Mouse (Mus musculus) lung, postnatal 10 days (tissue): ENCODE results near the gene Ckm.

Experiments
- DNase-seq: peaks from one replicate; pipeline ENCODE4 v3.0.0; 2021

Gene Ckm

DNA sequence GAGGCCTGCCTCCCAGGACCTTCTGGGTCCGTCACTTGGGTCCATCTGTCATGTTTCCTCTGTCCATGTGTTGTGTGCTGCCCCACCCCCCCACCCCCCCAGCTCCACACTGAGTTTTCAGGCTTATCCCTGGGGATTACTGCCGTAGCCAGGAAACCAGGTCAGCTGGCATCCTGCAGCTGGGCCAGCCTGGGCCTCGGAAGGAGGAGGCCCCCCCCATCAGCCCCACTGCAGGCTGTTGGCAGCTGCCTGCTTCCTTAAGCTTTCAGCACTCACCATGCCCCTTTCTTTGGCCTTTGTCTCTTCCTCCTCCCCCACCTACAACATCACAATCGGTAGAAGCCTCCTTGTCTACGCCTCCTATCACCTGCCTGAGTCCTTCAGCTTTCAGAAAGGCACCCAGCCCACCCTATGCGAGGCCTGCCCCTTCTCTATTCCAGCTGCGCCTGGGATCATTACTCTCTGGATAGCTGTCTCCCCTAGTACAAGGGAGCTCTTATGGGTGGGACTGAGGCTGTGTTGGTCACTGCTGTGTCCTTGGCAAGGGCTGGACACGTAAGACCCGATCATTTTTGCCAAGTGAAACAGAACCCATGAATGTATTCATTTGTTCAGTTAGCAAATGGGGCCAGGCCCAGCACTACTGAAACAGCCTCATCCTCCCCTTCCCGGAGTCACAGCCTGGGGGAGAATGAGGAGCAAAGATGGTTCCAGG, 15.7 kb upstream of the Ckm start:
- no peak for DNase-seq

DNA sequence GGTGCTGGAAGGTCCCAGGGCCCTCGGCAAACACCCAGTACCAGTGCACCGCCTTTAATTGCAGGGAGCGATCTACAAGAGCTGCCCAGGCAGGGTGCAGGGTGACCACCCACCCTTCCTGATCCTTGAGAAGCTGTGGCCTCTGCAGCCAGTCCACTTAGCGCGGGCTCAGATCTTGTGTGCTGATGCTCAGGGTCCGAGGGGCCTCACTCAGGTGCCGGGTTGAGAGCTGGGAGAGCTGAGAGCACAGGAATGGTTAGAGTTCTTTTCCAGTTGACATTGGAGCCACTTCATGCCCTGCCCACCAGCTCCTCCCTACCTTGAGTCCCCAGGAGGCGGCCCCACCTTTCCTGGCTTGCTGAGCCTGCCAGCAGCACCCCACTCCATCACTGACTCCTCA, 10.1 kb upstream of the Ckm start:
- no peak for DNase-seq

- DNase-seq = peak; percentile 83
Observed at GRCm38 (mm10) chr7:19399496-19400280, 4.9 kb upstream of the Ckm start.

DNA sequence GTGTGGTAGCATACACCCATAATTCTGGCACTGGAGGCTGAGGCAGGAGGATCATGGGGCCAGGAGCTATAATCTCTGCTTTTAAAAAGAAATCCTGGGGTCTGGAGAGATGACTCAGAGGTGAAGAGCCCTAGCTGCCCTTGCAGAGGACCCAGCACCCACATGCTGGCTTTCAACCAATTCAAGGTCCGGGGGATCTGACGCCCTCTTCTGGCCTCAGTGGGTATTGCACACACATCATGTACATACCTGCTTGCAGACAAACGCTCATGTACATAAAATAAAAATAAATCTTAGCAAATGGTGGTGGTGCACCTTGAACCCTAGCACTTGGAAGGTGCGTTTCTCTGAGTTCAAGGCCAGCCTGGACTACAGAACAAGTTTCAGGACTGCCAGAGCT, 3.6 kb upstream of the Ckm start:
- no peak for DNase-seq

GRCm38 (mm10) chr7:19402535-19403112, 2.0 kb upstream of the Ckm start:
- no peak for DNase-seq

DNA sequence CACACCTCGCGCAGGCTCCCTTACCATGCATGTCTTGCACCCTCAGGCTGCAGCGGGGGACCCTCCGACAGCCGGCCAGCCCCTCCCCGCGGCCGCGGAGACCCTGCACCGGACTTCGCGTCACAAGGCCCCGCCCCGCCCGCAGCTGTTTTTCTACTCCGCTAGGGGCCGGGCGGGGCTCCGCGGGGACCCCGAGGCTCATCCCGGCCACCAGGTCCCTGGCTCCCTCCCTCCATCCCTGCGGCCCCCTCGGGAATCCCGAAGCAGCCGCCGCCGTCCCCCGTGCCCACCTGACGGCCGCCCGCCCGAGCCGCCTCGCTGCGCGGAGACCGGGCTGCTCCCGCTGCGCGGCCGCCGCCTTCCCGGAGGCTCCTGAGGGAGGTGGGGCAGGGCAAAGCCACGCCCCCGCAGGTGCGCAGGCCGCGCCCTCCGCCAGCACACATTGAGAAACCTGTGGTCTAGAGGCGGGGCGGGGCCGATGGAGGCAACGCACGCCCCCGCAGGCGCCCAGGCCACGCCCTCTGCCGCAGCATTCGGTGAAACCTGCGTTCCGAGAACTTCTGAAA, 762 bp upstream of the Ckm start, which contains the start of gene Klc3:
Klc3 (minus strand) TSS at position 374 of the 566 bp plus-strand sequence.
- peak; percentile 79 for DNase-seq

DNA sequence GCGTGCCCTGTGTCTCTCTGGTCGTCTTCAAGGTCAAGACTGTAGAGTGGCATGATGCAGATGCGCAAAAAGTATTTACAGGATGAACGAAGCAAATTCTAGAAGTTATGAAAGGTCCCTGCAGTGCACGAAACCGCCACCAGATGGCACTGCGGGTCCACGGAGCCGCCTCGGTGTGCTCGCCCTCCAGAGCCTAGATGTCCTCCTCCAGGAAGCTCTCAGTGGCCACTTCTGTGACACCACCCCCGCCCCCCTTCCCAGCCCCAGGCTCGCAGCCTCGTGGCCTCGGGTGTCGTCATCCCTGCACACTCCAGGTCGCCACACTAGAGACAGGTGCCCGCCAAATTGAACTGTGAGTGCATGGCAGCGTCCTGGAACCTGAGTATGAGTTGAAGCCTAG, 841 bp downstream of the Ckm start:
- peak; percentile 88 for DNase-seq

- DNase-seq = no peak
Observed at GRCm38 (mm10) chr7:19409753-19410152, 5.2 kb downstream of the Ckm start.

DNA sequence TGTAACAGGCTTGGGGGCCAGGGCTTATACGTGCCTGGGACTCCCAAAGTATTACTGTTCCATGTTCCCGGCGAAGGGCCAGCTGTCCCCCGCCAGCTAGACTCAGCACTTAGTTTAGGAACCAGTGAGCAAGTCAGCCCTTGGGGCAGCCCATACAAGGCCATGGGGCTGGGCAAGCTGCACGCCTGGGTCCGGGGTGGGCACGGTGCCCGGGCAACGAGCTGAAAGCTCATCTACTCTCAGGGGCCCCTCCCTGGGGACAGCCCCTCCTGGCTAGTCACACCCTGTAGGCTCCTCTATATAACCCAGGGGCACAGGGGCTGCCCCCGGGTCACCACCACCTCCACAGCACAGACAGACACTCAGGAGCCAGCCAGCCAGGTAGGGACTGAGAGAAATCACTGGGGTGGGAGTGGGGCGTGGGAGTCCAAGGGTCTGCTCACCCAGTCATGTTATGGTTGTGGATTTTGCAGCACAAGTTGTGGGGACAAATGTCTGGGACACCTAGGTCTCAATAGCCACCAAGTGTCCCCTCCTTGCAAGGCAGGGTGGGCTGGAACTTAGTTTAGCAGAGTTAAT, 6.3 kb downstream of the Ckm start:
- DNase-seq = no peak

- no peak for DNase-seq
Observed at GRCm38 (mm10) chr7:19411783-19412182, 7.2 kb downstream of the Ckm start.

DNA sequence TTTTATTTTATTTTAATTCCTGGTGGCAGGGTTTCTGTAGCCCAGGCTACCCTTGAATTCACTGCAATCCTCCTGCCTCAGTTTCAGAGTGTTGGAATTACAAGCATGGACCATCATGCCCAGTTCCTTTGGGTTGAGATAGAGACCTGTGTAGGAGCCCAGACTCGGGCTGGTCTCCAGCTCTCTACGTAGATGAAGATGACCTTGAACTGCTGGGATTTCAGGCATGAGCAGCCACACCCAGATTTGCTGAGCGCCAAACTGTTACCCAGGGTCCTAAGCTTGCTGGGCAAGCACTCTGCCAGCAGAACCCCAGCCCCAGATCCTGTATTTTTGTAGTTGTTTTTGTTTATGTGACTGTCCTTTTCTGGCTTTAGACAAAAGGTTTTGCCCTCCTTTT, 8.9 kb downstream of the Ckm start:
- no peak for DNase-seq

DNA sequence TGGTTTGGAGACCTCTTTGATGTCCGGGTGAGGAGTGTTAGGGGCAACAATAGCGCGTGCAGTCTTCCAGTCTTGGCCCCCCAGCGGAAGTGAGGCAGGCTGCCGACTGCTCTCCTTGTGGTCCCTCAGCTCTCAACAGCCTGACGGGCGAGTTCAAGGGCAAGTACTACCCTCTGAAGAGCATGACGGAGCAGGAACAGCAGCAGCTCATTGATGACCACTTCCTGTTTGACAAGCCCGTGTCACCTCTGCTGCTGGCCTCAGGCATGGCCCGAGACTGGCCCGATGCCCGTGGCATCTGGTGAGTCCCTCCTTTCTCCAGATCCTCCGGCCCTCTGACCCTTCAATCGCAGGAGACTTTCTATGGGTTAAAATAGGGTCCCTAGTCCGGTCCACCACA, 12.0 kb downstream of the Ckm start:
- no peak for DNase-seq

DNA sequence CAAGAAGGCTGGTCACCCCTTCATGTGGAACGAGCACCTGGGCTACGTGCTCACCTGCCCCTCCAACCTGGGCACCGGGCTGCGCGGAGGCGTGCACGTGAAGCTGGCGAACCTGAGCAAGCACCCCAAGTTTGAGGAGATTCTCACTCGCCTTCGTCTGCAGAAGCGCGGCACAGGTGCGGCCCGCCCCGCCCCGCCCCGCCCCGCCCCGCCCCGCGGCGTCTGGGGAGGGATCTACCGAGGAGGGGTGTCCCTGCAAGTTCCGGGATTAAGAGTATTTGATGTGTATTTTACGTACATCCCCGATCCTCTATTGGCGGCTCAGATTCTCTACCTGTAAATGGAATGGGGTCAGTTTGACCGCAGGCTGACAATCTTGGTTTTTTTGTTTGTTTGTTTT, 15.5 kb downstream of the Ckm start:
- no peak for DNase-seq

DNA sequence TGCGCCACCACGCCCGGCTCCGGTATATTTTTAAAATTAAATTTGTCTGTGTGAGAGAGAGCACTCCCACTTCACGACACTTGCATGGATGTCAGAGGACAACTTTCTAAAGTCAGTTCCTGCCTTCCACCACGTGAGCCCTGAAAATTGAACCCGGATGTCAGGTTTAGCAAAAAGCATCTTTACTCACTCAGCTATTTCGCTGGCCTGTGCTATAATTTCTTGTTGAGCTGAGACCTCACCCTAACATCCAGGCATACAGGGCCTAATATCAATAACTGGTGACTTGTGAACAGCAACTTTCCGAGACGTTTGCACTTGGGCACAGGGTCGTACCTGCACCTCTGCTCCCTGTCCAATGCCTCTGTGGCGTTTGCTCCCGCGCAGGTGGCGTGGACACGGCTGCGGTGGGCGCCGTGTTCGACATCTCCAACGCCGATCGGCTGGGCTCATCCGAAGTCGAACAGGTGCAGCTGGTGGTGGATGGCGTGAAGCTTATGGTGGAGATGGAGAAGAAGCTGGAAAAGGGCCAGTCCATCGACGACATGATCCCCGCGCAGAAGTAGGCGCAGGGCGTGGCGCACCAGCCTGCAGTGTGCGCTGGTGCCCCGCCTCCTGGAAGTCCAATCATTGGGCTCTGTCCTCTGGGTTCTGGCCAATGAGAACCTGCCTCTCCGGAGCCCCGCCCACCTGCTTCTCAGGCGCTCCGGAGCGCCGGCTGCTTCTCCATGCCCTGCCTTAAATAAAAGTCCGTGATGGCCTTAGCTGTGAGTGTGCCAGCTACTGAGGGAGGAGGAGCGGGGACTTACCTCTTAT, 16.5 kb downstream of the Ckm start:
- DNase-seq = peak; percentile 95

GRCm38 (mm10) chr7:19423083-19423482, 18.5 kb downstream of the Ckm start:
- DNase-seq = no peak

DNA sequence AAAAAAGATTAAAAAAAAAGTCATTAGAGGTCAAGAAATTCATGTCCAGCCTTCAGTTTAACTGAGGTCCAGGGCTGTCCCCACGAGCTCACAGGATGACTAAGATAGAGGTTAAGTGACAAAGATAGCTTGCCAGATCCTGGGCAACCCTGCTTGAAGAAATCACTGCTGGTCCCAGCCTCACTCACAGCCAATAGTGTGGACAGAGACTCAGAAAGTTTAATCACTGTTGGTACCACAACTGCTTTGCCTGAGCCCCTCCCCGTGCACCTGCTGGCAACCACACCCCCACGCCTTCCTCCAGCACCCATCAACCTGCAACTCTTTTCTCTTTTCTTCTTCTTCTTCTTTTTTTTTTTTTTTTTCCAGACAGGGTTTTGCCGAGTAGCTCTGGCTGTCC, 19.5 kb downstream of the Ckm start:
- DNase-seq = no peak

GRCm38 (mm10) chr7:19426349-19426748, 21.8 kb downstream of the Ckm start:
- no peak for DNase-seq

DNA sequence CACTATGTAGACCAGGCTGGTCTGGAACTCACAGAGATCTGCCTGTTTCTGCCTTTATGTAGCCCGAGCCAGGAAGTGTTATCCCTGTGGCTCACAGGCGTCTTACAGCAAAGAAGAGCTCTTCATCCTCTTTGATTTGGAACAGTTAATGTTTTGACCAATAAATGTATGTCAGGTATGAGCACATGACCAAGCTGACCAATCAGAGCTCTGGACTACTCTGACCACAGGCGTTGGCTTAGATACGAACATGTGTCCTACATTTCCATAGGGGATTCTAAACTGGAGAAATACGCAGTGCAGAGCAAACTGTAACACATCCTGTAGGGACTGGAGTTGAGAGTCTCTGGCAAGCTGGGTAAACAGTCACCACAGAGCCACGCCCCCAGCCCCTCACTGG, 22.3 kb downstream of the Ckm start:
- DNase-seq = no peak

DNA sequence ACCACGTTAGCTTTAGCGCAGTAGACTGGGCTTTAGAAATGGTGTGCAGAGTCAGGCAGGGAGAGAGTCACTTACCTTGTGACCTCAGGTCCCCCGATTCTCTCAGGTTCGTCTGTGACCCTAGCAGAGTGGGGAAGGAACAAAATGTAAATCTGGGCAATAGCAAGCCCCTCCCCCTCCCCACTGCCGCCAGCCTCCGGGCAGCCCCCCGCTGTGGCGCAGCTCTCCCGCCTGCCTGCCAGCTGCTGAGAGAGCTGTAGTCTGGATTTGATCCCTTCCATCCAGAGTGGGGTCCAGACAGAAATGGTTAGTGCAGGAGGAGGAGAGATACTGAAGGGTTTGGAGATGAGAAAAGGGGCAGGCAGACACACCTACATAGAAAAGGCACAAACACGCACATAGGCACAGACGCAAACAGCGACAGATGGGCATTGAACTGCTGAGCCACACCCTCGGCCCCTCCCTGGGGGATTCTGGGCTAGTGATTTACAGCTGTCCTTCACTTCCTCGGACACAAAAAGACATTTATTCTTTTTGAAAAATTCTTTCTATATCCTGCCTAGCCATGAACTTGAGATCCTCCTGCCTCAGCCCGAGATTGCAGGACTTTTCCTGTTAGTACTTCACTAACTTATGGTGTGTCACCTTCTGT, 23.5 kb downstream of the Ckm start:
- DNase-seq = no peak

- DNase-seq = no peak
Observed at GRCm38 (mm10) chr7:19429726-19430125, 25.1 kb downstream of the Ckm start.

- DNase-seq = peak; percentile 52
Observed at GRCm38 (mm10) chr7:19430402-19430801, 25.8 kb downstream of the Ckm start.

- DNase-seq = peak; percentile 33
Observed at GRCm38 (mm10) chr7:19432475-19432874, 27.9 kb downstream of the Ckm start.
